In genomic region chr10:123800067-123800691, GRCm38 (mm10) we compare ENCODE assay signal across 10 mouse cellular contexts.
DNase-seq lines count a peak whose midpoint lies in the region; ATAC-seq and TF ChIP-seq lines count a peak whose summit lies in the region.
"Had no signal": no experiment of that assay in that cellular context is flagged by ENCODE, and none has a peak within 500 bp of the region (broad histone marks: within the 10 kb centered on the region; RNA-seq: fewer than 3 reads in every experiment).

No protein-coding gene starts in this region.

- no peak overlapping the region for H3K9ac ChIP-seq in kidney, postnatal 0 days (ENCODE audit: low read depth, low read length)

- ATAC-seq in kidney, postnatal 0 days (replicated peaks; ENCODE audit: low FRiP score, low read depth) = no peak; the same call in 1 of the 2 replicates

- H3K4me2 ChIP-seq in kidney, postnatal 0 days (ENCODE audit: low read length) = peak overlapping the region; percentile 39

- no peaks in the 10 kb centered on the region for H3K27me3 ChIP-seq in kidney, postnatal 0 days (ENCODE audit: insufficient read depth, low read length)

- no peaks in the 10 kb centered on the region for H3K4me1 ChIP-seq in kidney, postnatal 0 days (replicated peaks; ENCODE audit: insufficient read depth, low read length)
- H3K4me1 ChIP-seq: hindbrain, embryonic 10.5 days had no signal

- DNase-seq in kidney, postnatal 0 days (ENCODE audit: low spot score) = peak; percentile 65
- DNase-seq in kidney, postnatal 36 days = no peak
- peak; percentile 5 for DNase-seq in Muller cell, postnatal 12 days (ENCODE audit: inconsistent ontology term)
- peak; percentile 67 for DNase-seq in brain, adult 2 months (ENCODE audit: low read depth, low spot score)
- DNase-seq in left cerebral cortex, adult 9 months (ENCODE audit: low spot score in 2 of 2) = peak; percentile 9 to 12
- DNase-seq in ovary, postnatal 14 days (ENCODE audit: low spot score) = no peak
- no peak for DNase-seq in adrenal gland, postnatal 4 days (ENCODE audit: low spot score in 2 of 2)
- no peak for DNase-seq in c-Kit-positive CD71-positive TER-119-positive erythroid progenitor cells, embryonic 14.5 days (ENCODE audit: low spot score)

- no peak overlapping the region for H3K27ac ChIP-seq in kidney, postnatal 0 days
- H3K27ac ChIP-seq: hindbrain, embryonic 10.5 days had no signal

- WGBS in kidney, postnatal 0 days = 22% methylated on average over 18 of the region's 18 CpGs

- TF ChIP-seq CTCF in kidney, postnatal 0 days (IDR thresholded peaks at IDR 0.05; ENCODE audit: low read depth) = no peak

- H3K36me3 ChIP-seq in kidney, postnatal 0 days (ENCODE audit: insufficient read depth, low read length) = no peaks in the 10 kb centered on the region
- H3K36me3 ChIP-seq: G1E; hindbrain, embryonic 10.5 days had no signal

- H3K4me3 ChIP-seq in kidney, postnatal 0 days (replicated peaks; ENCODE audit: low read depth, low read length) = no peak overlapping the region
- H3K4me3 ChIP-seq: hindbrain, embryonic 10.5 days had no signal

- H3K9me3 ChIP-seq in kidney, postnatal 0 days (replicated peaks; ENCODE audit: low read length) = no peaks in the 10 kb centered on the region
- H3K9me3 ChIP-seq: hindbrain, embryonic 10.5 days had no signal

Comparison
In these comparisons a context has a peak if more than half of its experiments do, and no peak if none do; other contexts are left out.
1. DNase-seq: peak in kidney, postnatal 0 days (single experiment), Muller cell, postnatal 12 days (single experiment), brain, adult 2 months (single experiment) and left cerebral cortex, adult 9 months (2 of 2); none in kidney, postnatal 36 days (0 of 2), ovary, postnatal 14 days (single experiment), adrenal gland, postnatal 4 days (0 of 2) and c-Kit-positive CD71-positive TER-119-positive erythroid progenitor cells, embryonic 14.5 days (single experiment).